Mouse (Mus musculus) thymus, postnatal 10 days (tissue): ENCODE data around the gene Ahsa1.
"Not testable (repeated sequence)": the region's sequence is repeated elsewhere in the genome, so short reads cannot be mapped to it uniquely, and the experiment has no call there.

Experiments
- DNase-seq, 2 experiments: peaks; one replicate each; pipeline ENCODE4 v3.0.0; 2021; ENCODE audit warnings: low spot score in 2 of 2

The Ahsa1 gene

DNA sequence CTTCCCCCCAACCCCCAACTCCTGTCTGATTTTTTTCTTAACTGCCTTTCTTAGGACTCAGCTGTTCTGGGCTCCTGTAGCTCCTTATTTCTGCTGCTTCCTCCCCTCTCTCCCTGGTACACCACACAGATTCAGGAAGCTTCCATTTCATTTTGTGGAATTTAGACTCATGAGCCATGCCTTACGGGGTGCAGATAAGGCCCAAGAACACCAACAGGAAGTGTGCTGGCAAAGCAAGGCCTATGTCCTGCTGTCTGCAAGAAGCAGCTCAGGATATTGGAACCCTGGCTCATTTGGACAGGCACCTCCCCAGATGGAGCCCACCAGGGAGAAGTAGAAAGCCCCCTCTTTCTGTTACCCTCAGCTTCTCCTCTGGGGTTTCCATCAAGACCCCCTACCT lies 15.5 kb downstream of the Ahsa1 start:
- no peak for DNase-seq

DNA sequence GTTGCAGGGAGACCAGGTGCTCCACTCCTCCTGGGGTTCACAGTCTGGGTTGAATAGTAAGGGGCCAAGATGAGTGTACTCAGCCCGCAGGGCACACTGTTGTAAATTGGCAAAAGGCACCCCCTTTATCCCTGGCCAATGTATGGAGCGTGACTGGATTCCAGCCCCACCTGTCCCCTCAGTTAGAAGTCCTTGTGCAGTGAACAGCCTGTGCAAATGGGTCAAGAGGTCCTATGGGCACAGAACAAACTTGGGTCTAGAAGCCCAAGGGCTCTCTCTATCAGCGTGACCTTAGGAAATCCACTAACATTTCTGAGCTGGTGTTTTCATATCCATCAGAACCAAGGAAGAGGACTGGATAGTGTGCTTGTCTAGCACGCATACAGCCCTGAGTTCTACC lies 16.5 kb downstream of the Ahsa1 start:
- DNase-seq, result no peak

DNA sequence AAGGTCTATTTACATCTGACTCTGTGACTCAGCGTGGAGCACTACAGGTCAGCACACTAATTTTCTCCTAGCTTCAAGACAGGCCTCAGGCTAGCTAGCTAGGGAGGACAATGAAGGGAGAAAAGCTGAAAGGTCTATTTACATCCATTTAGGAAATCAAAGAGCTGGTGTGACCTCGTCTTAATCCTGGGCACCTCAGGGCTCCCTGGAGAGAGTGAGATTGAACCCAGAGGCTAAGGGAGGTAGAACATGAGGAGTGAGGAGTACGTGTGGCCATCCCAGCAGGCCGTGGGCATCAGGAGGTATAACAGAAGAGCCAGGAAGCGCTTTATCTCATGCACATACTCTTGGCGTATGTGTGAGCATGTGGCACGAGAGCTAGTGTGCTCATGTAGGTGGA lies 17.4 kb downstream of the Ahsa1 start:
- no peak for DNase-seq

DNA sequence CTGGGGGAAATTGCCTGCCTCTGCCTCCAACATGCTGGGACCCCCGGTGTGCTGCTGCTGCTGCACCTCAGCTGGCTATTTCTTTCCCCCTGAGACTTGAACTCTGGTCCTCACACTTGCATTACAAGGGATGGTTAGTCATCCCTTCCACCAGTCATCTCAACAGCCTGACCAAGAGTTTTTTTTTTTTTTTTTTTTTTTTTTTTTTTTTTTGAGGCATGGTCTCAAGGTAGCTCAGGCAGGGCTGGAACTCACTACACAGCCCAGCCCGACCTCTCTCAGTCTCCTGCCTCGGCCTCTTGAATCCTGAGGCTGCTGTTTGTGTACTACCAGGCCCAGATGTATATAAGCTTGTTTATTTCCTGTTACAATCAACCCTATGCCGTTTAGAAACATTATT lies 18.0 kb downstream of the Ahsa1 start:
- DNase-seq, result no peak

DNA sequence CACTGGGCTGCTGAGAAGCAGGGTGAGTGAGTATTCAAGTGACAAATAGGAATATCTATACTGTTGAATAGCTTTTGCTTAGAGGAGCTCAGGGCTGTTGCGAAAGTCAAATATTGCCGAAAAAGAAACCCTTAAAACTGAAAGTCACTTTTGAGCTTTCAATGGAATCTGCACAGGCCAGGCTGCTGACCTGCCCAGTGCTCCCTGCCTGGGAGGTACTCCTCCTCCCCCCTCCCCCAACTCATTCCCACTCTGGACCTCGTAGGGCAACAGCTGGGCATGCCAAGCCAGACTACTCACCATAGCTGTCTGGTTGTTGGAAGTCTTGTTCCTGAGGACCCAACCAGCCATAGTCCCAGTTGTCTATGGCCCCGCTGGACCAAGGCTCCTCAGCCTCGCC lies 18.4 kb downstream of the Ahsa1 start:
- DNase-seq, result no peak

DNA sequence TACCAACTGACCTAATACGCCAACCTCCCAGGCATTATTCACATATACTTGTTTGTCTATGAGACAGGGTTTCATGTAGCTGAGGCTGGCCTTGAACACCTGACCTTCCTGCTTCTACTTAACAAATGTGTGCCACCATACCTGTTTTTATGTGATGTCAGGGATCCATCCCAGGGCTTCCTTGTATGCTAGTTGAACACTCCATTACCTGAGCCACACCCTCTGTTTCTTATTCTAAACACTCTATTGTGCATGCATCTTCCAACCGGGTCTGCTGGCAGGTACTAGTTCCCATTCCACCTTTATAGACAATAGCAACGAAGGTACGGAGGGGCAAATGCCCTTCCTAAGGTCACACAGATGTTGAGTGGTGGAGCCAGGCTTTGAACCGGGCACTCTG lies 22.8 kb downstream of the Ahsa1 start:
- DNase-seq, result no peak

DNA sequence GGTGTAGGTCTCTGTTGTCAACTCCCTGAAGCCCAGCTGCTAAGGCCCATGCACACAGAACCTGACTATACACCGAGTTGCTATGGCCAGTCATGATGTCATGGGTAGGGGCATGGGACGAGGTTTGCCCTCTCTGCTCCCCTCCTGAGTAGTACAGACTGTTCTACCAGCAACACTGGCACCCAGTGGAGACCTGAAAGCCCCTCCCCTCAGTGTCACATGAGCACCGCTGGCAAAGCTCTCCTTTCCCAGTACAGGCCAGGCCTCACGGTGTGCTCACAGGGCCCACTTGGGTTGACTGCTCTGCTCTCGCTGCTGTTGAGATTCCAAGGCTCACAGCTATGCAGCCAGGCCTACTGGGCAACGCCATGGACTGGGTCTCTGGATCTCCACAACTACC lies 27.7 kb downstream of the Ahsa1 start:
- DNase-seq, result no peak

DNA sequence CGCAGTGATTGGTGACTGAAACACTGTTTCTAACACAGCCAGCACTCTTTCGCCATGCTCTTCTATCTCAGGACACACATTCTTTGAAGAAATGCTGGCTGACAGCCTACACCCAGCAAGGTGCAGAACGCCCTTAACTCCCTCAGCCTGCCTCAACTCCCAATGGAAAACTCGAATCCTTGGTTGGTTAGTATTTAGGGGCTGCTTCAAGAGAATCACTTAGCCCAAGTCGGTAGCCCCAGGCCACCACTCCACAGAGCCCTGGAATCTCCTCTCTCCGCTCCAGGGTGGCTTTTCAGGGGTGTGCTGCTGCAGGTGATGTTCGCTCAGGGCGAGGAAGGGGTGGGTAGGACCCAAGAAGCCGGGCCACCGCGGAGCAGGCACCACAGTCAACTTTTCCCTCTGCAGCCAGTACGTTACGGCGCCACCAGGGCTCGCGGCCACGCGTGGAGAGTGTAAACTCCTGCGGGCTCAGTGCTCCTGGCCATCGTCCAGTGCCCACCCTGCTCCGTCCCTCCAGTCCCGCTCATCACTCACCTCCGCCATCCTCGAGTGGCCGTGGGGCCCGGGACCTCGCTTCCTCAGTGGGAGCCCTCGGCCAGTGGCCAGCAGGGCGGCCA lies 32.9 kb downstream of the Ahsa1 start:
- no peak for DNase-seq

DNA sequence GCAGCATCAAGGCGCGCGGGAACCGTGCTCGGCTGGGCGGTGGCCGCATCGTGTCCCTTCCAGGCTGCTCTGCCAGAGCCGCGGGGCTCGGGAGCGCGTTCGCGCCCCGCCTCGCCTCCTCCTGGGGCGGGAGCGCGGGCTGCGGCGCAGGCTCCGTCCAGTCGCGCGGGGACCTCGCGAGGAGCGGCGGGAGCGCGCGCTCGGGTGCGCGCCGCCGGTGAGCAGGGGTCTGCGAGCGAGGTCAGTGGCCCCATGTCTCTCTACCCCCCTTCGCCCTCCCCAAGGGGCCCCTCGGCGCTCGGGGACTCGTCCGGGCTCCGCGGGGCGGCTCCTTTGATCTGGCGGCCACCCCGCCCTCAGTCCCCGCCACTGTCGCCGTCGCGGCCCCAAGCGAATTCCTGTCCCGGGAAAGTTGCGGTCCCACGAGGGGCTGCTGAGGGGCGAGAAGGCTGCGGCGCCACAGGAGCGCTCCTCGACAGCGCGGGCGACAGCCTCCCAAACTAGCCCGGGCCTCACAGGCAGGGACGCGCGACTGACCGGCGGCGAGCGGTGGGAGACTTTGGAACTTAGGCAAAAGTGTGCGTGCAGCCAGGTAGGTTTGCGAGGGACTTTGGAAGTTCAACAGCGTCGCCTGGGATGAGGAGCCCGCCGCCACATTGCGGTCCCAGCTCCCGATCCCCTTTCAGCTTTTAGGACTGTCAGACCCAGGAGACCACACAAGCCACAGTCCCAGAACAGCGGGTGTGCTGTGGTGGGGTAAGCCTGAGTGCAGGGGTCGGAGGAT lies 33.6 kb downstream of the Ahsa1 start, which contains the start of gene Ism2:
Gene Ism2 (minus strand): TSS at position 49 of the 784 bp plus-strand sequence.
- no peak for DNase-seq

DNA sequence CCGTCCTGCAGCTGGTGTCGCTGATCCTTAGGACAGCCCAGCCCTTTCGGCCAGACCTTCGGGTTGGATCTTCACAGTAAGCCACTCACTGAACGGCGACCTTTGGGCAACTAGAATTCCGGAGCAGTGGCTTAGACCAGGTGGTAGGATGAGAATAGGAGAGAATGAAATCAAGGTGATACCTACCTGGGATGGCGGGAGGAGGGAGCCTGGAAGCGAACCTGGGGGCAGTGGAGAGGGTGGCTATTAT lies 34.1 kb downstream of the Ahsa1 start:
- DNase-seq, result no peak

DNA sequence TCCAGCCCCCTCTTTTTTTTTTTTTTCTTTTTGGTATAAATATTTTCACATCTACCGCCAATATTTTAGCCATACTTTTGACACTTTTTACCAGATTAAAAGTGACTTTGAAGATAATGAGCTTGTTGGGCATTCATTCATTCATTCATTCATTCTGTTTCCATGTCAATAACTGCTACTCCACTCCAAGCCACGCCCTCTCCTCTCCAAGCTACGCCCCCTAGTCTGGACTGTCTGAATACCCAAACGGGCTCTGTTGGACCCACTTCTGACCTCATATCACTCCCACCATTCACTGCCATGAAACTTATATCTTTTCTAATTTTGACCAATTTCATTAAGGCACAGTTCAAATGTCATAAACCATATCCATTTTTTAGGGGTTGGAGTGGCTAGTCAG lies 34.9 kb downstream of the Ahsa1 start:
- DNase-seq, result no peak

DNA sequence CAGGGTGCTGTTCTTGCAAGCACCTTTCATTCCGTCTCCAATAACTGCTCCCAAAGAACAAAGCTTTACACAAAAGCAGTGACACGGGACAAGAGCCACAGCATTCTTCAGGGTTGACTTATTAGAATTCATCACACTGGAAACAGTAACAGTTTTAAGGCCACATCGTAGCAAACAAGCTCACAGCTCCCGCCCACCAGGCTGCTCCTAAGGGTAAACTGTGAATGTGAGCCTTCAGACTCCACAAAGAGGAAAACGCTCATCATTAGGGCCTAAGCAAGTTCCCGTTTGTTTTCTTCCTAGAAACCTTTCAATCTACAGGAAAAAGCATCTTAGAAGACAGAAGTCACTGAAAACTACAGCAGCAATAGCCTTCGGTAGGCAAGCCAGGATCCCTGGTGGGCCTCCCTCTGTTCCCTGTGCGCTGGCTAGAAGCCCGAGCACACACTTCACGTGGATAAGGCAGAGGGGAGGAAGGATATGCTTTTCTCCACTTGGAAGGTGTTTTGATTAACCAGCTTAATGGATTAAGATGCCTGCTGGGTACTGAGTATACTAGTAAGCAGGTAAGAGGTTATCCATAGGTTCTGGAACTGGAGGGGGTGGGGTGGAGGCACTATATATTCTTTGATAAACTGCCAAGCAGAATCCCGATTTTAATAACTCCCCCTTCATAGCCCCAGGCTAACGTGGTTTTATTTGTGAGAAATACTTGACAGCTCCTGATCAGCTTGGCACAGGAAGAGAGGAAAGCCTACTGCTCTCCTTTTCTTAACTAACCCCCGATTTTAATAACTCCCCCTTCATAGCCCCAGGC lies 39.7 kb downstream of the Ahsa1 start:
- no peak for DNase-seq

DNA sequence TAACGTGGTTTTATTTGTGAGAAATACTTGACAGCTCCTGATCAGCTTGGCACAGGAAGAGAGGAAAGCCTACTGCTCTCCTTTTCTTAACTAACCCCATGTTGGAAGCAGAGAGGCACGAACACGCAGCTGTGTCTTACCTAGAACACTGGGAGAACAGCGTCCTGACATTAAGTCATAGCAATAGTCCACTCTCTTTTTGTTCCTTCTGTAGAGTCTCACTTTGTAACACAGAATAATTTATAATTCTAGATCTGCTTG lies 40.2 kb downstream of the Ahsa1 start:
- DNase-seq, result not testable (repeated sequence)

DNA sequence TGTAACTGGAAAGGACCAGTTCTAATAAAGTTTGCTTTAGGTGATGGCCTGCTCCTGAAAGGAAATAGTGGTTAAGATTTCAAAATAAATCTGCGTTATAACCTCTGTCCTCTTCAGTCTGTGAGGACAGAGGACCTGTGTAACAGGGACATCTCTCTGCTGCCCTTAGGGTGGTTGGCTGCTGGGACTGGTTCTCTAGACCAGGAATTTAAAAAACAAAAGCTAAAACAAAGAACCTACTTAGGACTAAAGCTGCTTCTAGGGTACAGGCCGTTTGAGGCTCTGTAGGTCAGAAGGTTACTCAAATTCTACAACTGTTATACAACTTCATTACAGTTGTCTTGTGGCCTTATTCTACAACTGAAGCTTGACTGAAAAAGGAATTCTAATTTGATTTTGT lies 46.8 kb downstream of the Ahsa1 start:
- no peak for DNase-seq

DNA sequence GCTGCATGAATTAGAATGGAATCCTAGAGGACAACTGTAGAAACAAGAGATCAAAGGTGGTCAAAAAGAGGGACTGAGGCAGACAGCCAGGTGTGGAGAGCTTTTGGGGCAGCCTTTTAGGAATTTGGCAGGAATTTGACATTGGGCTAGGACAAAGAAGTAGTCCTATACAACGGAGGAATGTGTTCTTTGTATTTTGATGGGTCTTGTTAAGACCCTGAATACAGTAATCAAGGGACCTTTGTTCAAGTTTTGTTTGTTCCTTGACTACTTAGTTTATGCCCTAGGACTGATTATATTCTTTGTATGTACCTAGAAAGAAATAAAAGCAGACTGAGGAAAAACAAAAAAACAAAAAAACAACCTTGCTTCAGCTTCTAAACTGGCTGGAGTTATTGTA lies 51.7 kb downstream of the Ahsa1 start:
- DNase-seq, result no peak

DNA sequence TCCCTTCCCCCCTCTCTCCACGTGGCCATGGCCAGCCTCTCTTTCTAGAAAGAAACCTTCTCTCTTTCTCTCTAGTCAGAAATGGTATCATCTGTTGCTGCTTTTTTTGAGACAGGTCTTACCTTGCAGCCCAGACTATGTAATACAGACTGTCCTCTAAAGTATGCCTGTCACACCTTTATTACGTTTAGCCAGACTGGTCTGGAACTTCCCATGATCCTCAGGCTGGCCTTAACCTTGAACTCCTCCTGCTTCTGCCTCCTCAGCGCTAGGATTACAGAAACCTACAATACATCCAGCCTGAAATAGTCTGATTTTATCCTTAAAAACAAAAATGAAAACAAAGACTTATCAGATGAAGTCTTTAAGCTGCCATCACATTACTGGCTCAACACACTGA lies 53.0 kb downstream of the Ahsa1 start:
- no peak for DNase-seq
